Mouse (Mus musculus) CD4-positive helper T cell, adult 2 months (primary cell): Measurements from ENCODE around the gene Marveld3.

Experiments used
- DNase-seq: peaks from one replicate; pipeline ENCODE4 v3.0.0-alpha.2; 2012; ENCODE audit warnings: low read depth, missing footprints, low spot score

Marveld3 gene

GRCm38 (mm10) chr8:109968837-109969236, 6.8 kb upstream of the Marveld3 start:
- DNase-seq: no peak

DNA sequence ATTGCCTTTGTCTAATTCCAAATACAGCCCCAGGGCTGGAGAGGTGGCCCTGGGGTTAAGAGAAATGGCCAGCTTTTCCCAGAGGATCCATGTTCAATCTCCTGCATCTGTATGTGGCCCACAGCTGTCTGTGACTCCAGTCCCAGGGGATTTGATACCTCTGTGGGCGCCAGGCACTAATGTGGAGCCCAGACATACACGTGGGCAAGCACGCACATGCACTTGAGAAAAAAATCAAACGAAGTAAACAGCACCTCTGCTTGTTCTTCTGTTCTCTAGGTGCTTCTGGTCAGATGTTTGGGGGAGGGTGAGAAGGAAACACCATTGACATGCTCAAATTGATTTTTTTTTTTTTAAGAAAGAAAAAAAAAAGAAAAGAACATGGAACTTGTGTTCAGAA, 2.1 kb upstream of the Marveld3 start:
- no peak for DNase-seq

- DNase-seq: no peak
These were observed 1.4 kb upstream of the Marveld3 start for GRCm38 (mm10) chr8:109963421-109963820.

GRCm38 (mm10) chr8:109962896-109963295, 893 bp upstream of the Marveld3 start:
- no peak for DNase-seq

DNA sequence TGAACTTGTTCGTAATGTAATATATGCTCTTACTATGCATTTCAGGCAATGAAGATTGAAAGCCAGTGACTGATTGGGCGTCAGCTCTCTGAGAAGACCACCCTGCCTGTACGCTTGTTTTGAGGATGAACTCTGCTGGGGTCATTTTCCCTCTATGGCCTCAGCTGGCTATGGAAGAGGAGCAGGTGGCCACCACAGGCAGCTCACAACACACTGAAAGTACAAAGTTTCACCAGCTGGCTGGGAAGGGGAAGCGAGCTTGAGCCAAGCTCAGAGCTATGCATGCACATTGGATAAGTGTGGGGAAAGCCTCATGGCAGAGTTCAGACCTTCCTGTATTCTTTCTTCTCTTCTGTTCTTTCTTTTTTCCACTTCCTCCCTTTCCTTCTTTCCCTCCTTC, 2.9 kb downstream of the Marveld3 start:
- DNase-seq: no peak

DNA sequence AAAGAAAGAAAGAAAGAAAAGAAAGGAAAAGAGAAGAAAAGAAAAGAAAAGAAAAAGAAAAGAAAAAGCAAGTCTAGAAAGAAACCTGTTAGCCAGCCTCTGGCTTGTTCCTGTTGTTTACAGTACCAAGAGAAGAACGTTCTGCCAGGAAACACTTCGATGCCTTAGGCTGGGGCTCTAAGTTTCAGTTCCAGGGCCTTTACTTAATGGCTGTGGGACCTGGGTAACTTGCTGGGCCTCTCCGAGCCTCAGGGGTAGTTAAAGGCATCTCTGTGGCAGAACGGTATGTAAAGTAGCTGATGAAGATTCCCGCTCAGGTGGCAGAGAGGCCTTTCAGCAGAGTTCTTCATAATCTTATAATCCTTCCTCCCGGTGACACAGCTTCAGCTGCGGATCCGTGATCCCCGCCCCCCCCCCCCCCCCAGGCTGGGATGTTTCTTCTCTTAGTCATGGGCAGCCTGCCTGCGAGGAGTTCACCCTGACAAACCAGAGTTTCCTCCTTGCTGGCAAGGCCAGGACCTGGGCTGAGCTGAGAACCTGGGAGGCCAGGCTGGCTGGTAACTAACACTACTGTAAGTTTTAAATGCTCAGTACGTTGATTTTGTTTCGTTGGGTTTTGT, 3.9 kb downstream of the Marveld3 start:
- no peak for DNase-seq

DNA sequence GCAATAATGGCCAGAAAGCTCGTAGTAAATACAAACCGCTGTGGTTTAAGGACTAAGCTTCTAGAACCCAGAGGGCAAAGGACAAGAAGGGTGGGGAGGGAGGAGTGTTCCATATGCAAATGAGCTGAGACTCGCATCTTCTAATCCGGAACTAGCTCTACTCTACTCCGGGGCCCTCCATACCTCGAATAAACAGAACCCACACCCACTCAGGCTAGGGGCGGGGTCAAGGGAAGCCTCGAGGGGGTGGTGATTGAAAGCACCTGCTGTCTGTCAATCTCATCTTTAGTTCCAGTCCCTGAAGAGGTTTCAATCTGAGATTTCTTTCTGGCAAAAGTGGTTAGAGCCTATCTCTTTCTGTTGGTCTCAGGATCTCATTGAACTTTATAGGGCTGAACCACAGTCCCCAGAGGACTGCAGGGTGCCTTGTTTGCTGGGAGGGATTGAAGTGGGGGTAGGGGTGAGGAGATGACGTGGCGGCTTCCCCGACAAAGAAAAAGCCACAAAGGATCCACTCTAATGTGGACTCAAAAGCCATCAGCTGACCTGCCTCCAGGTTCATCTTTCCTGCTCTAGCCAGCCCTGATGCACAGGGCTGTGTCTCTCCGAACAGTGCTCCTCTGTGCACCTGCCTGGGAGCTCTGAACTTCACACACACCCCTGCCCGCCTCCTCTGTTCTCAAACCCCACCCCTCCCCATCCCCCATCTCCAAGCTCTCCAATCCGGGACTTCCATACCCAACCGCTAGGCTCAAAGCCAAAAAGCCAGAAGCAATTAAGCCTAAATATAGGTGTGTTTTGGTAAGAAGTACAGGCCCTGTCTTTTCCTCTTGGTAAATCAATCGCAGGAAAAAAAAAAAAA, 4.6 kb downstream of the Marveld3 start:
- peak; percentile 62 for DNase-seq

- no peak for DNase-seq
These were observed 7.5 kb downstream of the Marveld3 start for GRCm38 (mm10) chr8:109954486-109954948.

GRCm38 (mm10) chr8:109952171-109952570, 9.8 kb downstream of the Marveld3 start:
- DNase-seq: no peak

- DNase-seq: no peak
These were observed 13.8 kb downstream of the Marveld3 start for GRCm38 (mm10) chr8:109948285-109948564.

DNA sequence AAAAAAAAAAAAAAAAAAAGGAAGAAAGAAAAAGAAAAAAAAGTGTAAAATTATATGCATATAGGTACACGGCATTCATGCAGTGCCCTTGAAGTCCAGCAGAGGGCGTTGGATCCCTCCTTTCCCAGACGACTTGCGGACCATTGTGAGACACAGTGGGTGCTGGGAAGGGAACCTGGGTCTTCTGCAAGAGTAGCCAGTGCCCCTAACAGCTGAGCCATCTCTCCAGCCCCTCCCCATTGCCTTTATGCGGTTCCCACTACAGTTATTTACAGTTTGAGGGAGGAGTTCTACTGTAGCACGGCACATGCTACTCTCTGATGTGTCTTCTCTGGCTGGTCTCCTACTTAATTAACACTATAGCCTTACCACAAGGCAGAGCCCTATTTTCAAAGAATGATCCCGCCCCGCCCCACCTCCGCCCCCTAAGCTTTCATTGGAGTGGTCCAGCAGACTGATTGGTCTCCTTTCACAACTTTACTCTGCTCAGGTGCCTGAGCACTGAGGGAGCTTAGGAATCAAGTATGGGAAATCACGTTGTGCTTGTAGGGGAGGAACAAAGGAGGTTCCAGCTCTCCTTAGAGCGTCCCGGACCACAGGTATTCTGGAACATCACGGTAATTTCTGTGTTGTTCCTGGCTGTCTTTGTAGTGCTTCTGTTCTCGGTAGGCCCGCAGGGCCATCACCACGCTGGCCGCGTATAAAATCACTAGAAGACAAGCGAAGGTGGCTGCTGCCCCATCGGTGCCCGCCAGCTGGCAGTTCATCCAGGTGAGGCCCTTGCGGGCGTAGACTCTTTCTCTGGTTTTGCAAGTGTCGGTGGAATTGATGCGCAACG, 14.3 kb downstream of the Marveld3 start:
- peak; percentile 14 for DNase-seq

GRCm38 (mm10) chr8:109946272-109946671, 15.7 kb downstream of the Marveld3 start:
- DNase-seq: no peak

- DNase-seq: no peak
These were observed 16.3 kb downstream of the Marveld3 start for GRCm38 (mm10) chr8:109945694-109946093.

DNA sequence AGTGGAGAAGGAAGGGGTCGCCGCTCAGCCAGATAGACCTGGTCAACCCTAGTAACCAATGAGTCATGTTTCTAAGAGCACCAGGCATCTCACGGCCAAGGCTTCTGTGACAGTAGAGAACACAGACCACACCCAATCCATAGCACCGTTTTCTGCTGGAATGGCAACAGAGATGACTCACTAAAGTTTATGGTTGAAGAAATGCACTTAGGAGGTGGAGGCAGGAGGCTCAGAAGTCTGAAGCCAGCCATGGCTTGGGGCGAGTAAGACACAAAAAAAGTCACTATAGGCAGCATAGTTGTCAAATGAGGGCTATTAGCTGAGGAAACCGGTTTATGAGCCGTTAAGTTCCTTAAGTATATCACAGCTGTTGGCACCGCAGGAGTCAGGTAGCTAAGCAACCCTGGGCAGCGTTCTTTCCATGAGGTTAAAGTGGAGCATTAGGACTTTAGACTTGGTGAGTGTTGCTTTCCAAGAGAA, 16.8 kb downstream of the Marveld3 start:
- DNase-seq: no peak

DNA sequence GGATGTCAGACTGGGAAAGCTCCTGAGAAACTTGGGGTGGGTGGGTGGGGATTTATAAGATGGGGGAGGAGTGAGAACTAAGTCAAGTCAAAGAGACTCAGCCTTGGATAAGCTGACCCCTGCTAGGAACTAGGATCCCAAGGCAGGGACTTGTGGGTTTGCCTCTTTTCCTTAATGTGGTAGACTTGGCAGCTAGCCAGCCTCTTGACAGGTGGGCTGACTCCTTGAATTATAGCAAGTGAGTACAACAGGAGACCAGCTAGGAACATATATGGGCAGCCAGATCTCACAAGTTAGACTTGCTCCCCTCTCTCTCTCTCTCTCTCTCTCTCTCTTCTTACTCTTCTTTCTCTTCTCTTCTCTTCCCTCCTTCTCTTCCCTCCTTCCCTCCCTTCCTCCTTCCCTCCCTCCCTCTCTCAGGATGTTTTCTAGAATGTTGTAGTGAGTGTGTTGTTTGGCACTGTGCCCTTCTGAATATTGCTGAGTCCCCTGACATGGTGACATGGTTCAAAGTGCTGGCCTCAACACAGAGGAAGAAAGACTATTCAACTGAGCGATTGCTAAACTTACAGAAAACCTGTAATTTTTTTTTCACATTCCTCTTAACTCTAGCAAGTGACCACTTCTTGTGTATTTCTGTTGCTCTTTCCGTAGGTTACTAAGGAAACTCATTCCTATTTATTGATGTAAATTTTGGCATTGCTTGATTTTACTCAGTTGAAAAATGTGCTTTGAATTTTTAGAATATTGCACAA, 20.2 kb downstream of the Marveld3 start:
- no peak for DNase-seq

DNA sequence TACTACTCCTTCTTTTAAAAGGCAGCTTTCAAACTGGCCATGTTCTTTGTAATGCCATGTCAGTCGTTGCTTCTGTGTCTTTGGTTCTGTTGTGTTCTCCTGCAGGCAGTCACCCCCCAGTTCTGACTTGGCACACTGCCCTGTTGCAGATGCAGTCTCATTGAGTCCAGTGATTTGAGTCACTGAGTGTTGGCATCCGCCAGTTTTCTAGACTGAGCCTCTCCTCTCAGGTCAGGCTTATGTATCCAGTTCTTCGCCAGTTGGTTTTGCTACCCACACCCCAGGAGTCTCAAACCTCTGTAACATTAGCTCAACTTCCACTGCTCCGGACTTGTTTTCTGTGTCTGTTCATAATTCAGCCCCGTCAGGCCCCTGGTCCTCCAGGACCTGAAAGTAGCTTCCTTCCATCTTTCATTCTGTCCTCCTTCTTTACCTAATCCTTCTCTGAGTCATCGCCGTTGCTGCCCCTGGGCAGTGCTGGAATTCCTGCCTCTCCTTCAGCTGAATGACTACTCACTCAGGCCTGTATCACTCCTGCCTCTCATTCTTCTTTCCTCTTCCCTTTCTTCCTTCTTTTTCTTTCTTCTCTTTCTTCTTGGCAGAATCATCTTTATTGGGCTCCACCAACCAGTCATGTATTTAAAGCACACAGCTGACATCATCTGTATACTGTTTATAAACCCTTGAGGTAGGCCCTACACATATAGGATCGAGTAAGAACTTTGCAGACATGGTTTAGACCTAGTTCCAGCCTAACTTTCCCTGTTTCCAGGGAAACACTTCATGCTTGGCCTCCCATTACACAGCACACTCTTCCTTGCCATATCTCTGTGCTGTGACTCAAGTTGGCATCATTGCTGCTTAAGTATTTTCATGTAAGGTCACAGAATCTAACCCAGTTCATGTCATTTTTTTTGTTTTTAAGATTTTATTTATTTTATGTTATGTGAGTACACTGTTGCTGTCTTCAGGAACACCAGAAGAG, 41.3 kb downstream of the Marveld3 start:
- DNase-seq: no peak

DNA sequence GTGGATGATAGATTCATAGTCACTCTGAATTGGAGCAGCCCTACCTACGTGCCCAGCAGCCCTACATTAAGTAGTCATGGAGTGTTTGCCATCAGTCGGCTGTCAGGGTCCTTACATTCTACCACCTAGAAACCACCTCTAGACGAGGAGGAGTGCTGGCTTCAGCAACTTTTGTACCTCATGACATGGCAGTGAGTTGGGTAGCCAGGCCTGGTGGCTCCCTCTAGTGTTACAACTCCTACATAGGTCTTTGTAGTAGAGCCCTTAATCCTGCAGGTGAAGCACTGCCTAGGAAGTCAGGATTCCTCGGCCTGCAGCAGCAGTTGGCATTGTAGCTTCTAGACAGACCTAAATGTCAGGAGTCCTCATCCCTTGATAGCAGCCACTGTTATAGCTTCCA, 44.7 kb downstream of the Marveld3 start:
- peak; percentile 54 for DNase-seq

GRCm38 (mm10) chr8:109907376-109907775, 54.6 kb downstream of the Marveld3 start:
- no peak for DNase-seq

DNA sequence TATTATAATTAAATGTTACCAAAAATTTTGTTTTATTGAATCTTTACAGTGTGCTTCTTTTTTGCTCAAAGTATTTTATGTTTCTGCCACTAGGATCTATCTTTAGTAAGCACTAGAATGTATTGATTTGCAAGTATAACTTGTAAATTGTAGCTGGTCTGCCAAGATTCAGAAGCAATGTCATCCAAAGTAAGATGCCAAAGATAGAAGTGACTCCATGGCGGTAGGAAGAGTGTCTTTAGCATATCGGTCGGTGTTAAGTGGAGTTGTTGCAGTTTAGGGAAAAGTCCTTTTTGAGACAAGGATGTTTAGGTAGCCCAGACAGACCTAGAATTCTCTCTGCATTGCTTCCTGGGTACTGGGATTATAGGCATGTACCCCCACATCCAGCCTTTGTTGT, 55.1 kb downstream of the Marveld3 start:
- no peak for DNase-seq
